Mouse (Mus musculus): Measurements from ENCODE around the gene B4galt1.

B4galt1 gene

GRCm38 (mm10) chr4:40781797-40782495 lies 71.9 kb downstream of the B4galt1 start:
- DNase-seq (ENCODE audit: low spot score in 2 of 2), result no peak

DNA sequence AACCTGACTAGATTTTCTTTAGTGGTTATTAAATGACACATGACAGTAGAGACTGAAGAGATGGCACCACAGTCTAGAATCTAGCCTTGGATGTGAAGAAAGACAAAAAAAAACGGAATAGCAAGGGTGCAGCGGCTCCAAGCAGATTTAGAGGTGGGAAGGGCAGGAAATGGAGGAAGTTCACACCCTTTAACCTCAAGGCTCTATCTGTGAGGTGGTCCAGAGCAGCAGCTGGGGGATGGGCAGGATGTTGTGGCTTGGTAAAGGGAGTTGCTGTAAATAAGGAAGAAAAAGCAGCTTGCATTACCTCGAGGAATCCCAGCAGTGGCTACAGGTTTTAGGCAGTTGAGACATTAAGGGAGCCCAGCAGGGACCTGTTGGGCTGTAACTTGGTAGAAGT lies 72.7 kb downstream of the B4galt1 start:
- DNase-seq (ENCODE audit: low spot score in 2 of 2), result peak in 1 of 2 experiments; percentile 20

- no peak for DNase-seq (ENCODE audit: low spot score in 2 of 2)
Measured at GRCm38 (mm10) chr4:40778656-40779055, 75.1 kb downstream of the B4galt1 start.

DNA sequence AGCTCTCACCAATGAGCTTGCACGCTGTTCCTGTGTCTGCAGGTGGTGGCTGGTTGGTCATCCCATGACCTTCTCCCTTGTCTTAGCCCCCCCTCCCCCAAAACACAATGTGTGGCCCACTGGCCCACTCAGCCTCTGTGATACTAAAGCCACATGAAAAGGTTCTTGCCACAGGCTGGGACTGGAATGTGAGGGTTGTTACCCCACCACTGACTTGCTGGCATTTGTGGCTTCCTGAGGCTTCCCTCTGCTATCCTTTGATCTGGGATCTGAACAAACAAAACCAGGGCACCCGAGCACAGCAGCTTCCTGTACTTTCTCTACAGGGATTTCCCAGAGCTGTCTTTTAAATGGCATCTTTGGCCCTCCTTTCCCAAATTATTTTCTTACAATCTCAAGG lies 76.7 kb downstream of the B4galt1 start:
- no peak for DNase-seq (ENCODE audit: low spot score in 2 of 2)

DNA sequence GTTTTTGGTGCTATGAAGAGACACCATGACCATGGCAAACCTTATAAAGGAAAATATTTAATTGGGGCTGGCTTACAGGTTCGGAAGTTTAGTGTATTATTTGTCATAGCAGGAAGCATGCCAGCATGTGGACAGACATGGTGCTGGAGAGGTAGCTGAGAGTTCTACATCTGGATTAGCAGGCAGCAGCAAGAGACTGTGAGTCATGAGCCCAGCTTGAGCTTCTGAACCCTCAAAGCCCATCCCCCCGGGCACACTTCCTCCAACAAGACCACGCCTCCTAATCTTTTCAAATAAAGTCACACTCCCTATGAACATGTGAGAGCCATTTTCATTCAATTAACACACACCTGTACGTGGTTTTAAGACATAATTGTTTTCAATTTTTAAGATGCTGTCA lies 77.4 kb downstream of the B4galt1 start:
- no peak for DNase-seq (ENCODE audit: low spot score in 2 of 2)

GRCm38 (mm10) chr4:40774279-40775259 lies 79.2 kb downstream of the B4galt1 start:
- DNase-seq (ENCODE audit: low spot score in 2 of 2), result peak; percentile 20 to 56

GRCm38 (mm10) chr4:40759876-40760275 lies 93.9 kb downstream of the B4galt1 start:
- DNase-seq (ENCODE audit: low spot score in 2 of 2), result no peak

GRCm38 (mm10) chr4:40757780-40758420 lies 95.9 kb downstream of the B4galt1 start, which contains the start of gene Smu1:
Smu1 (minus strand) TSS chr4:40757923.
- DNase-seq (ENCODE audit: low spot score in 2 of 2), result peak; percentile 94 to 96

GRCm38 (mm10) chr4:40757157-40757779 lies 96.5 kb downstream of the B4galt1 start:
- no peak for DNase-seq (ENCODE audit: low spot score in 2 of 2)

Data from frontal cortex, postnatal 10 days (tissue).